Mouse (Mus musculus) limb, embryonic 14.5 days (tissue): ENCODE data around the gene Mrpl42. TPM values are rescaled to one million over a fixed set of nuclear protein-coding genes. Genes with fewer than 3 reads are reported as not detected.

Source experiments
- ATAC-seq: fragments of 200-750 bp; cut with Nextera tagmentation; 2 replicates; pipeline ENCODE4 v1.8.0; 2017; ENCODE audit warnings: low read depth, moderate number of reproducible peaks, moderate TSS enrichment; ENCODE audit not compliant: low FRiP score
- DNase-seq: peaks from one replicate; pipeline ENCODE4 v3.0.0-alpha.2; 2015; ENCODE audit warnings: low spot score
- H3K27ac ChIP-seq: fragments of 300-500 bp; sonication (generic); replicated peaks from 2 replicates; pipeline ENCODE4 v1.5.1; 2014; ENCODE audit warnings: low read depth, mild to moderate bottlenecking, low read length, moderate library complexity, mixed read lengths
- H3K27me3 ChIP-seq: fragments of 300-500 bp; sonication (generic); 2 replicates; pipeline ENCODE4 v1.6.1; 2014; ENCODE audit warnings: low read length, mixed read lengths; ENCODE audit not compliant: control insufficient read depth, insufficient read depth
- H3K36me3 ChIP-seq: fragments of 300-500 bp; sonication (generic); 2 replicates; pipeline ENCODE4 v1.6.1; 2014; ENCODE audit warnings: mild to moderate bottlenecking, low read length, moderate library complexity, mixed read lengths; ENCODE audit not compliant: control insufficient read depth, insufficient read depth
- H3K4me1 ChIP-seq: fragments of 300-500 bp; sonication (generic); 2 replicates; pipeline ENCODE4 v1.6.1; 2014; ENCODE audit warnings: antibody characterized with exemption, low read length, mixed read lengths; ENCODE audit not compliant: control insufficient read depth, insufficient read depth
- H3K4me2 ChIP-seq: fragments of 300-500 bp; sonication (generic); replicated peaks from 2 replicates; pipeline ENCODE4 v1.6.1; 2014; ENCODE audit warnings: low read depth, mild to moderate bottlenecking, low read length, moderate library complexity; ENCODE audit not compliant: severe bottlenecking
- H3K4me3 ChIP-seq: fragments of 300-500 bp; sonication (generic); replicated peaks from 2 replicates; pipeline ENCODE4 v1.5.1; 2014; ENCODE audit warnings: low read length
- H3K9ac ChIP-seq: fragments of 300-500 bp; sonication (generic); 2 replicates; pipeline ENCODE4 v1.6.1; 2014; ENCODE audit warnings: mild to moderate bottlenecking, low read depth, low read length, moderate library complexity; ENCODE audit not compliant: severe bottlenecking
- H3K9me3 ChIP-seq: fragments of 300-500 bp; sonication (generic); 2 replicates; pipeline ENCODE4 v1.6.1; 2016; ENCODE audit warnings: low read length; ENCODE audit not compliant: control insufficient read depth
- POLR2A ChIP-seq: fragments of 200-500 bp; IDR thresholded peaks from 2 replicates; pipeline ENCODE4 v1.8.0; 2012; ENCODE audit warnings: inconsistent platforms, mild to moderate bottlenecking, moderate library complexity, borderline replicate concordance; ENCODE audit not compliant: insufficient read depth, insufficient read length; ENCODE audit errors: extremely low read depth
- WGBS: fragments of 180-500 bp; shearing (Covaris S2); extraction: QIAGEN DNeasy Blood & Tissue Kit; methylation state at CpG from one replicate; pipeline ENCODE4 v1.1.7; 2014; 5-methylcytosine and 5-hydroxymethylcytosine counted together
- polyA plus RNA-seq, 2 experiments: library from polyadenylated mRNA; depleted of rRNA in 1 of 2; stranded (reverse) in 1 of 2; unstranded in 1 of 2; fragments of >200 nt; fragmentation: Nextera tagmentation in 1 of 2; extraction: Ambion mirVana in 1 of 2; gene quantifications; 2 replicates each; pipeline versions ENCODE4 v1.2.1 to v1.2.3; 2012 to 2014

The Mrpl42 gene
- polyA plus RNA-seq, 2 experiments, result 184 to 314 TPM

- DNase-seq (no peak), ATAC-seq (no peak)
- WGBS, result 69% methylated on average over 18 of the region's 18 CpGs
These were observed 56.4 kb downstream of the Mrpl42 start for GRCm38 (mm10) chr10:95445104-95446056.

DNA sequence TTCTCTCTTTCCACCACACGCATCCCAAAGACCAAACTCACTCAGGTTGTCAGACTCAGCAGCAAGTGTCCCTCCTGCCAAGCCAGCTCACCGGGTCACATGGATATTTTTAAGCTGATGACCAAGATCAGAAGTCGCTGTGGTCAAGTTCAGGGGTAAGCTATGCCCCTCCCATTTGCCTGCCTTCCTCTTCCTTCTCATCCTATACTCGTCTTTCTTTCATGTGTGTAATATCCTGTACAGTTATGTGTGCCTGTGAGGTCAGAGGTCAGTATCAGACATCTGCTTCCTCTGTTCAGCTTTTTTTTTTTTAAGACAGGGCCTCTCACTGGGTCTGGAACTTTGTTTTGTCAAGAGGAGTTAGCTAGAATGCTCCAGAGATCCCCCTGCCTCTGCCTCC is 59.4 kb downstream of the Mrpl42 start:
- Histone ChIP-seq H3K4me3 (no peak overlapping the region), H3K9me3 (no peaks in the 10 kb centered on the region), H3K4me1 (0 out of 2 replicates have a peak, but pooled peaks cover 4% of the 10 kb centered on the region), H3K4me2 (no peak overlapping the region), H3K9ac (no peak overlapping the region), H3K27me3 (no peaks in the 10 kb centered on the region), H3K36me3 (no peaks in the 10 kb centered on the region), H3K27ac (no peak overlapping the region)
- TF ChIP-seq POLR2A, result no peak
- WGBS, result 79% methylated on average over 4 of the region's 4 CpGs
- ATAC-seq (no peak), DNase-seq (no peak)

More at GRCm38 (mm10) chr10:95445104-95446056, 56.4 kb downstream of the Mrpl42 start:
- Histone ChIP-seq H3K4me3 (no peak overlapping the region), H3K36me3 (no peaks in the 10 kb centered on the region), H3K9me3 (no peaks in the 10 kb centered on the region), H3K9ac (no peak overlapping the region), H3K27ac (no peak overlapping the region), H3K4me2 (no peak overlapping the region), H3K4me1 (no peaks in the 10 kb centered on the region), H3K27me3 (no peaks in the 10 kb centered on the region)
- no peak for TF ChIP-seq POLR2A

DNA sequence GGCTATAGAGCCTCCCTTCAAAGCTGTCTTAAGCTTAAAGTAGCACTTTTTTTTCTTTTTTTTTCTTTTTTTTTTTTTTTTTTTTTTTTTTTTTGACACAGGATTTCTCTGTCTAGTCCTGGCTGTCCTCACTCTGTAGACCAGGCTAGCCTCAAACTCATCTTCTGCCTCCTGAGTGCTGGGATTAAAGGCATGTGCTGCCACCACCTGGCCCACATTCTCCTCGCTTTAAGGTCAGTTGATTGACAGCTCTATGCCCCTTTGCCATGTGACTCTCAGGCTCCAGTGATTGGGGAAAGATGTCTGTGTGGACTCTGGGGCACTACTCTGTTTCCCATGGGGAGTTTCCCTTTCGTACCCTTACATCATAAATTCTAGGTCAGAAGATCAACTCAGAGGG is 61.2 kb downstream of the Mrpl42 start:
- Histone ChIP-seq H3K27ac (no peak overlapping the region), H3K4me1 (0 out of 2 replicates have a peak, but pooled peaks cover 4% of the 10 kb centered on the region), H3K4me2 (no peak overlapping the region), H3K36me3 (no peaks in the 10 kb centered on the region), H3K9me3 (no peaks in the 10 kb centered on the region), H3K9ac (no peak overlapping the region), H3K4me3 (no peak overlapping the region), H3K27me3 (no peaks in the 10 kb centered on the region)
- ATAC-seq (no peak), DNase-seq (no peak)
- no peak for TF ChIP-seq POLR2A
- WGBS, result 57% methylated on average over 2 of the region's 2 CpGs

DNA sequence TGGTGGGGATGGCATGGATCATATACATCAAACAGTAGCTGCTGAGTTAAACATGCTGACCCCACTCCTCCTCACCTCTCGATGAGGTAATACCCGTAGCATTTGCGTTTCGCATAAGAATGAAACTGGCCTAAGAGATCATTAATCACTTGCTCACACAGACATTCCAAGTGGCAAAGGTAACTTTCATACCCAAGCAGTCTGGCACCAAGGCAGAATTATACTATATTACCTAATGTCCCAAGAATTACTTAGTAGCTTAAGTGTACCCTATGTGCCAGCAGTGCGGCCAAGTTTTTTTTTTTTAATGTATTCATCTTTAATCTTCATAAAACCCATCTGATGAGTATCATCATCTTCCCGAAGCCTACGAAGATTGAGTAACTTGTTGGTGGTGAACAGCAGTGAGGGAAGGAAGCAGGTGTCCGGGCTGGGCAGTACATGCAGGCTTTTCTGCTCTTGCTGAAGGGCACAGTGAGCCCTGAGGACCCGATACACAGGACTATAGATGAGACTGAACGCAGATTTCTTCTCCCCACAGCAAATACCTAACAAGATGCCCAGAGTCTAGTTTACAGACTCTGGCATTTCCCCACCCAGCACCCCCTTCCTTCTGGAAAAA is 61.9 kb downstream of the Mrpl42 start:
- DNase-seq (no peak), ATAC-seq (no peak)
- Histone ChIP-seq H3K4me2 (no peak overlapping the region), H3K27me3 (no peaks in the 10 kb centered on the region), H3K9me3 (no peaks in the 10 kb centered on the region), H3K9ac (no peak overlapping the region), H3K4me1 (0 out of 2 replicates have a peak, but pooled peaks cover 4% of the 10 kb centered on the region), H3K4me3 (no peak overlapping the region), H3K36me3 (no peaks in the 10 kb centered on the region), H3K27ac (no peak overlapping the region)
- no peak for TF ChIP-seq POLR2A
- 82% methylated on average over 10 of the region's 10 CpGs for WGBS

DNA sequence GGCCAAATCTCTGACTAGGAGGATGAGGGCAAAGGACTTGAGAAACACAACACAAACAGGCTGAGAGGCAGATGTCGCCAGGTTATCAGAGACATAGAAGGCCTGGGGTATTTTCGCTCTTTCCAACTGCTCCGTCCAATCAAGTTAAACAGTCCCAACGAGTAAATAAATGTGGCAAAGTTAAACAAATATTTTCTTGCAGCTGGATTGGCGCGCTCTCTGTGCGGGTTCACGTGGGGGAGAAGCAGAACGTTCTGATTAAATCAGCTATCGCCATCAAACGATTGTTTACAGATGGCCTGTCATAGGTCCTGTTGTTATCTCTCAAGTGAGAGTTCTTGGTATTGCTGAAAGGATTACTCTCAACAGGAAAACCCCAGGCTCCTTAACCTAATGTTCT is 62.8 kb downstream of the Mrpl42 start:
- 50% methylated on average over 11 of the region's 11 CpGs for WGBS
- Histone ChIP-seq H3K27ac (no peak overlapping the region), H3K27me3 (no peaks in the 10 kb centered on the region), H3K4me3 (no peak overlapping the region), H3K9ac (no peak overlapping the region), H3K4me2 (no peak overlapping the region), H3K36me3 (no peaks in the 10 kb centered on the region), H3K4me1 (0 out of 2 replicates have a peak, but pooled peaks cover 4% of the 10 kb centered on the region), H3K9me3 (no peaks in the 10 kb centered on the region)
- ATAC-seq (no peak), DNase-seq (no peak)
- no peak for TF ChIP-seq POLR2A

Other genes with a start within 250 kb of the Mrpl42 start
- gene Cradd, start 177.8 kb downstream of the Mrpl42 start, polyA plus RNA-seq (2012; rRNA removed), result 8.1 and 9.8 TPM in 2 replicates
- 10.4 and 11.7 TPM in 2 replicates for gene Cradd, start 177.8 kb downstream of the Mrpl42 start, polyA plus RNA-seq (2014; fragmentation: Nextera tagmentation; extraction: Ambion mirVana)
- 23.2 and 32.8 TPM in 2 replicates for gene Socs2, start 84.8 kb downstream of the Mrpl42 start, polyA plus RNA-seq (2012; rRNA removed)
- gene Socs2, start 84.8 kb downstream of the Mrpl42 start, polyA plus RNA-seq (2014; fragmentation: Nextera tagmentation; extraction: Ambion mirVana), result 54.0 and 54.7 TPM in 2 replicates
- 188 and 225 TPM in 2 replicates for gene Ube2n, start 13.2 kb upstream of the Mrpl42 start, polyA plus RNA-seq (2012; rRNA removed)
- 276 and 290 TPM in 2 replicates for gene Ube2n, start 13.2 kb upstream of the Mrpl42 start, polyA plus RNA-seq (2014; fragmentation: Nextera tagmentation; extraction: Ambion mirVana)
- gene Nudt4, start 62.2 kb upstream of the Mrpl42 start, polyA plus RNA-seq (2012; rRNA removed), result 58.7 and 64.7 TPM in 2 replicates
- gene Nudt4, start 62.2 kb upstream of the Mrpl42 start, polyA plus RNA-seq (2014; fragmentation: Nextera tagmentation; extraction: Ambion mirVana), result 108 and 121 TPM in 2 replicates
- gene Anapc15-ps, start 171.5 kb upstream of the Mrpl42 start, polyA plus RNA-seq (2012; rRNA removed), result 0.31 TPM in 1 of 2 replicates, not detected in the other
- not detected in 2 replicates for gene Anapc15-ps, start 171.5 kb upstream of the Mrpl42 start, polyA plus RNA-seq (2014; fragmentation: Nextera tagmentation; extraction: Ambion mirVana)